Comparison of ENCODE assay signal across 22 mouse cellular contexts in the genomic region with DNA sequence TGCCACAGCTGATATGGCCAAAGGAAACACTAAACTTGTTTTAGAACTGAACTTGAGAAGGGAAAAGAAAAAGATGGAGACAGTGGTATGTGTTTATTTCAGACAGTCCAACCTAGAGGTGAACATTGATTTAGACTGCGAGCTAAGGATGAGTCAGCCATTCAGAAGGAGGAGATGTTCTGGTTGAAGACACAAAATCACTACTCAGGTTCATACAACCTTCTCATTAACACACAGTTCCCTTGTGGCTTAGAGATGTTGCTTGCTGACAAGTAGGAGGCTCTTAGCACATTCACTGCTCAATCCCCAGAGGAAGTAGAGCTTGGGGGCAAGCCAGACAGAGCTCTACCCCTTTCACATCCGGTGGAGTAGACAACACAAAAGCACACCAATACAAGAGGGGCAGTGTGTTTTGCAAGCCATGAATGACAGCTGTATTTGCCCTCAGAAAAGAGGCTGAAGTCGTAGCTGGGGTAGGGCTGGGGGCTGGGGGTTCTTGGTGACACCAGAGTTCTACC. TPM values are rescaled to one million over a fixed set of nuclear protein-coding genes. Genes with fewer than 3 reads are reported as not detected.
A peak's percentile ranks its signal among the peaks of the same experiment; 100 is the strongest.
DNase-seq lines count a peak whose midpoint lies in the region; ATAC-seq lines count a peak whose summit lies in the region.
"Had no signal": no experiment of that assay in that cellular context is flagged by ENCODE, and none has a peak within 500 bp of the region (broad histone marks: within the 10 kb centered on the region; RNA-seq: fewer than 3 reads in every experiment).

No protein-coding gene starts in this region.

- DNase-seq in layer of hippocampus, adult 9-11 months: peak; percentile 17
- no peak for DNase-seq in layer of hippocampus, postnatal 36 days
- DNase-seq in NIH3T3 (ENCODE audit: low read depth): peak; percentile 35
- DNase-seq in induced T-regulatory cell, adult 2 months (ENCODE audit: low read depth): peak; percentile 20
- DNase-seq in left cerebral cortex, adult 8-10 months (ENCODE audit: low spot score in 2 of 2): no peak
- no peak for DNase-seq in MN1 (ENCODE audit: low spot score)
- DNase-seq in cerebellum, postnatal 14 days: no peak
- DNase-seq: cerebellum, adult 18-20 months; cerebellum, postnatal 36 days; gastrocnemius, postnatal 25 days; heart, adult 2 months; heart, postnatal 14 days; kidney, adult 2 months; kidney, postnatal 25 days; lung, adult 18-20 months; lung, postnatal 14 days; right cerebral cortex, adult 18-20 months; thymus, adult 18-20 months had no signal

- ATAC-seq in neutrophil, adult 5-6 weeks (ENCODE audit: extremely low read depth, insufficient number of reproducible peaks, low FRiP score, poor library complexity, severe bottlenecking): peak; percentile 21; the same call in 1 of the 2 replicates
- ATAC-seq: forebrain, embryonic 16.5 days; liver, embryonic 12.5 days; midbrain, embryonic 13.5 days had no signal

RNA-seq across cellular contexts. Expression of a gene that starts 6.5 kb away (rescaled TPM):
- 10 to 100 TPM; 65.2 to 67.0 TPM for total RNA-seq in layer of hippocampus, postnatal 36 days (2021)
- 55.0 and 58.1 TPM in 2 replicates for total RNA-seq in neutrophil, adult 5-6 weeks (2017)
- 10 to 100 TPM; 60.0 to 66.7 (median 63.1) TPM for total RNA-seq in left cerebral cortex, adult 8-10 months (2022)

RNA-seq across cellular contexts. Expression of a gene that starts 40.6 kb away (rescaled TPM):
- total RNA-seq in layer of hippocampus, postnatal 36 days (2021): 10 to 100 TPM in 1 of 2 experiments, 1 to 10 TPM in 1; 9.9 to 10.2 TPM
- total RNA-seq in neutrophil, adult 5-6 weeks (2017): 21.2 and 22.5 TPM in 2 replicates
- total RNA-seq in left cerebral cortex, adult 8-10 months (2022): 10 to 100 TPM; 14.2 to 17.9 (median 16.4) TPM

Comparison
In these comparisons a context has a peak if more than half of its experiments do, and no peak if none do; other contexts are left out.
1. DNase-seq: peak in layer of hippocampus, adult 9-11 months (single experiment), NIH3T3 (single experiment) and induced T-regulatory cell, adult 2 months (single experiment); none in layer of hippocampus, postnatal 36 days (0 of 2), left cerebral cortex, adult 8-10 months (0 of 2), MN1 (single experiment) and cerebellum, postnatal 14 days (0 of 2).